Mouse (Mus musculus) stomach, embryonic 16.5 days (tissue): ENCODE results near the gene Gm17364. TPM values are rescaled to one million over a fixed set of nuclear protein-coding genes. Genes with fewer than 3 reads are reported as not detected.
A peak's percentile ranks its signal among the peaks of the same experiment; 100 is the strongest.

Source experiments
- ATAC-seq: fragments of 200-750 bp; cut with Nextera tagmentation; 2 replicates; pipeline ENCODE4 v1.8.0; 2017; ENCODE audit warnings: moderate number of reproducible peaks, moderate TSS enrichment; ENCODE audit not compliant: insufficient read depth, low FRiP score
- H3K27ac ChIP-seq: fragments of 300-500 bp; sonication (generic); 2 replicates; pipeline ENCODE4 v1.5.1; 2014; ENCODE audit warnings: low read length
- H3K27me3 ChIP-seq: fragments of 300-500 bp; sonication (generic); 2 replicates; pipeline ENCODE4 v1.6.1; 2014; ENCODE audit warnings: low read length, control low read depth, mixed read lengths; ENCODE audit not compliant: control insufficient read depth, insufficient read depth
- H3K36me3 ChIP-seq: fragments of 300-500 bp; sonication (generic); 2 replicates; pipeline ENCODE4 v1.6.1; 2014; ENCODE audit warnings: low read length; ENCODE audit not compliant: control insufficient read depth, insufficient read depth
- H3K4me1 ChIP-seq: fragments of 300-500 bp; sonication (generic); 2 replicates; pipeline ENCODE4 v1.6.1; 2014; ENCODE audit warnings: low read length, control low read depth, mixed read lengths; ENCODE audit not compliant: control insufficient read depth, insufficient read depth
- H3K4me2 ChIP-seq: fragments of 300-500 bp; sonication (generic); 2 replicates; pipeline ENCODE4 v1.6.1; 2014; ENCODE audit warnings: low read depth, low read length, mixed read lengths
- H3K4me3 ChIP-seq: fragments of 300-500 bp; sonication (generic); replicated peaks from 2 replicates; pipeline ENCODE4 v1.5.1; 2014; ENCODE audit warnings: mild to moderate bottlenecking, low read length
- H3K9ac ChIP-seq: fragments of 300-500 bp; sonication (generic); 2 replicates; pipeline ENCODE4 v1.6.1; 2014; ENCODE audit warnings: low read length
- H3K9me3 ChIP-seq: fragments of 300-500 bp; sonication (generic); replicated peaks from 2 replicates; pipeline ENCODE4 v1.6.1; 2016; ENCODE audit warnings: low read length, control low read depth; ENCODE audit not compliant: control insufficient read depth
- WGBS: fragments of 180-500 bp; shearing (Covaris S2); extraction: QIAGEN DNeasy Blood & Tissue Kit; methylation state at CpG from one replicate; pipeline ENCODE4 v1.1.7; 2014; 5-methylcytosine and 5-hydroxymethylcytosine counted together
- polyA plus RNA-seq: library from polyadenylated mRNA; unstranded; fragments of >200 nt; fragmentation: Nextera tagmentation; extraction: Ambion mirVana; gene quantifications from 2 replicates; pipeline ENCODE4 v1.2.1, GENCODE M21; 2015

Gm17364 gene
- polyA plus RNA-seq, 1 experiment from 2014 or later = not detected

- H3K4me3 ChIP-seq = no peak overlapping the region
- WGBS = 85% methylated on average over 15 of the region's 15 CpGs
- no peaks in the 10 kb centered on the region for H3K27me3 ChIP-seq
- H3K9ac ChIP-seq = no peak overlapping the region
- 0 out of 2 replicates have a peak, but pooled peaks have one; percentile 29 for ATAC-seq
- no peak overlapping the region for H3K27ac ChIP-seq
- H3K4me1 ChIP-seq = no peaks in the 10 kb centered on the region
- no peaks in the 10 kb centered on the region for H3K36me3 ChIP-seq
- H3K9me3 ChIP-seq = no peaks in the 10 kb centered on the region
- H3K4me2 ChIP-seq = no peak overlapping the region
Observed at GRCm38 (mm10) chr13:41232209-41232608, 41.6 kb downstream of the Gm17364 start.

GRCm38 (mm10) chr13:41231389-41231983 is 42.3 kb downstream of the Gm17364 start:
- H3K9ac ChIP-seq = no peak overlapping the region
- 80% methylated on average over 12 of the region's 12 CpGs for WGBS
- no peak overlapping the region for H3K4me3 ChIP-seq
- no peak for ATAC-seq
- no peaks in the 10 kb centered on the region for H3K36me3 ChIP-seq
- H3K4me1 ChIP-seq = no peaks in the 10 kb centered on the region
- no peaks in the 10 kb centered on the region for H3K9me3 ChIP-seq
- no peak overlapping the region for H3K4me2 ChIP-seq
- no peak overlapping the region for H3K27ac ChIP-seq
- H3K27me3 ChIP-seq = no peaks in the 10 kb centered on the region

- H3K4me3 ChIP-seq = no peak overlapping the region
- no peak overlapping the region for H3K9ac ChIP-seq
- no peaks in the 10 kb centered on the region for H3K9me3 ChIP-seq
- no peak overlapping the region for H3K27ac ChIP-seq
- no peak for ATAC-seq
- H3K36me3 ChIP-seq = no peaks in the 10 kb centered on the region
- no peaks in the 10 kb centered on the region for H3K4me1 ChIP-seq
- 87% methylated on average over 5 of the region's 5 CpGs for WGBS
- no peak overlapping the region for H3K4me2 ChIP-seq
- no peaks in the 10 kb centered on the region for H3K27me3 ChIP-seq
Observed at GRCm38 (mm10) chr13:41230256-41230655, 43.5 kb downstream of the Gm17364 start.

- H3K4me1 ChIP-seq = no peaks in the 10 kb centered on the region
- H3K9me3 ChIP-seq = no peaks in the 10 kb centered on the region
- ATAC-seq = no peak
- H3K9ac ChIP-seq = no peak overlapping the region
- H3K4me3 ChIP-seq = no peak overlapping the region
- 84% methylated on average over 5 of the region's 5 CpGs for WGBS
- H3K4me2 ChIP-seq = no peak overlapping the region
- H3K27me3 ChIP-seq = no peaks in the 10 kb centered on the region
- H3K27ac ChIP-seq = no peak overlapping the region
- H3K36me3 ChIP-seq = no peaks in the 10 kb centered on the region
Observed at GRCm38 (mm10) chr13:41228060-41228459, 45.7 kb downstream of the Gm17364 start.

- Histone ChIP-seq H3K4me1 (no peaks in the 10 kb centered on the region), H3K4me2 (no peak overlapping the region), H3K27me3 (no peaks in the 10 kb centered on the region), H3K9me3 (no peaks in the 10 kb centered on the region), H3K36me3 (no peaks in the 10 kb centered on the region), H3K9ac (no peak overlapping the region), H3K4me3 (no peak overlapping the region), H3K27ac (no peak overlapping the region)
- WGBS = 44% methylated on average over 5 of the region's 5 CpGs
- ATAC-seq = no peak
Observed at GRCm38 (mm10) chr13:41226513-41226912, 47.3 kb downstream of the Gm17364 start.

Other genes starting within 250 kb of the Gm17364 start
- gene Mak, start 194.3 kb downstream of the Gm17364 start, polyA plus RNA-seq = 0.35 and 0.49 TPM in 2 replicates
- not detected in 2 replicates for gene Gcm2, start 162.9 kb downstream of the Gm17364 start, polyA plus RNA-seq
- gene Sycp2l, start 159.7 kb downstream of the Gm17364 start, polyA plus RNA-seq = 0.31 and 0.32 TPM in 2 replicates
- gene Elovl2, start 53.6 kb downstream of the Gm17364 start, polyA plus RNA-seq = 6.1 and 7.2 TPM in 2 replicates
- 14.1 and 14.4 TPM in 2 replicates for gene Smim13, start 24.1 kb downstream of the Gm17364 start, polyA plus RNA-seq
- gene Nedd9, start 213.4 kb upstream of the Gm17364 start, polyA plus RNA-seq = 25.0 and 28.3 TPM in 2 replicates